Mouse (Mus musculus) regulatory T cell (primary cell): ENCODE data around the gene Eif4e.
"Not testable (repeated sequence)": the region's sequence is repeated elsewhere in the genome, so short reads cannot be mapped to it uniquely, and the experiment has no call there.

ENCODE experiments used
- in situ Hi-C: fragments of 300-600 bp; cut with MboI, MseI; formaldehyde crosslinking; loops from one replicate; pipeline ENCODE4 v1.15.1; 2025; ENCODE audit warnings: high pct_unique_total_duplicates

Eif4e gene

DNA sequence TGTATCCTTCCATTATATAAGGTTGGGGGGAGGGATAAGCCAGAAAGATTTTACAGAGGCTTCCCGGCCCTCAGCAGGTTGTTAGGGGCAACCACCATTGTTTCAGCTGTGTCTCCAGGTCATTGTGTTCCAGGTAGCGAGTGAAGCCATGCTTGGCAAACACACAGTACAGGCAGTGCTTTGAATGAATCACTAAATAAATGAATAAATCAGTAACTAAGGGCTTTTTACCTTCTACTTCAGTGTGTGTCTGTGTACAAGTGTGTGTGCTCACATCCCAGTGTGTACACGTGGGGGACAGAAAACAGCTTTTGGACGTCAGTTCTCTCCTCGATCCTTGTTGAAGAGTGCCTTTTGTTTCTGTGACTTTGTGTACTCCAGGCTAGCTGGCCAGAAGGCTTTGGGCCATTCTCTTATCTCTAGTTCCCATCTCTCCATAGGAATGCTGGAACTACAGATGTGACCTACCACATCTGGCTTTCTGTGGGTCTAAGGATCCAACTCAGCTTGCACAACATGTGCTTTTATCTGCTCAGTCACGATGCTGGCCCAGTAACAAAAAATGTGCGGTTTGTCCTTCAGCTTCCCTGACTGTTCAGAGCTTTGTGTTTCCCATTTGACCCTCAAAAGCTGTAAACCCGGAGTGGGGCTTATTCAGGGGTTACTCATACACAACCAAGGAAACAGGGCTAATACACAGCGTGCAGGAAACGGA, 10.2 kb upstream of the Eif4e start:
- in situ Hi-C loops = no loop called here

DNA sequence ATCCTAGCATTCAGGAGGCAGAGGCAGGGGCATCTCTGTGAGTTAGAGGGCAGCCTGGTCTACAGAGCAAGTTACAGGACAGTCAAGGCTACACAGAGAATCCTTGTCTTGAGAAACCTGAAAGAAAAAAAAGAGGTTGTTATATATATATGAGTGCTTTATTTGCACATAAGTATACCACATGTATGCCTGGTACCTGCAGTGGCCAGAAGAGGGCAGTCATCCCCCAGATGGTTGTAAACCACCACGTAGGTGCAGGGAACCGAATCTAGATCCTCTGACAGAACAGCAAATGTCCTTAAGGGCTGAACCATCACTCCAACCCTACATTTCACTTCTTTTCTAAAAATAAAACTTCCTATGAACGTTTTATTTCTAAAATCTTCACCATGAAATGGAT, 8.1 kb upstream of the Eif4e start:
- in situ Hi-C loops = no loop called here

DNA sequence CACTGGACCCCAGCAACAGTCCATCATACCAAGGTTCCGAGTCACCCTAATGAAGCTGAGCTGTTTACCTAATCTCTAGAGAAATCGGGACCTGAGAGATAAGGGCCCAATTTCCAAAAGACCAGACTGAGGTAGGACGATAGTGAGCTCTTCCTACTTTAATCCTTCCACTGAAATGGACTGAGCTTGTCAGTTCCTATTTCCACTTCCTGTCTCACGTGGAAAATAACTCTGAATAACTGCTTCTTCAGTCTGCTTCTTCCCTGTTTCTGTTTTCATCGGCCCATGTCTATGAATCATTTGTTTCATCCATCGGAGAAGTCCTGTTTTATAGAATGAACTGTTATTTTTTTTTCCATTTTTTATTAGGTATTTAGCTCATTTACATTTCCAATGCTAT, 6.8 kb upstream of the Eif4e start:
- in situ Hi-C loops = no loop called here

DNA sequence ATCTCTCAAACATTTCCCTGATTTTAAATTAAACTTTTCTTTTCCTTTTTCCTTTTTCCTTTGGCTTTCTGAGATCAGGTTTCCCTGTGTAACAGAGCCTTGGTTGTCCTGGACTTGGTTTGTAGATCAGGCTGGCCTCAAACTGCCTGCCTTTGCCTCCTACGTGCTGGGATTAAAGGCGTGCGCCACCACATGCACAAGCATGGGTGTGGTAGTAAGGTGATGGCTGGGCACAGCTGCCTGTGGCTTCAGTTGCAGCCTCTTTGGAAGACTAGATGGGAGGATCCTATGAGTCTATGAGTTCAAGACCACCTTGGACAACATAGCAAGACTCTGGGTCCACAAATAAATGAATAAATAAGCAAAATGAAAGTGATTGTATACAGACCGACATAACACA, 2.0 kb upstream of the Eif4e start:
- in situ Hi-C loops = loop anchor here (10.0 kb wide), 1 partner anchor 659 kb away; the partner anchor contains the start of genes Dnajb14 and H2afz

DNA sequence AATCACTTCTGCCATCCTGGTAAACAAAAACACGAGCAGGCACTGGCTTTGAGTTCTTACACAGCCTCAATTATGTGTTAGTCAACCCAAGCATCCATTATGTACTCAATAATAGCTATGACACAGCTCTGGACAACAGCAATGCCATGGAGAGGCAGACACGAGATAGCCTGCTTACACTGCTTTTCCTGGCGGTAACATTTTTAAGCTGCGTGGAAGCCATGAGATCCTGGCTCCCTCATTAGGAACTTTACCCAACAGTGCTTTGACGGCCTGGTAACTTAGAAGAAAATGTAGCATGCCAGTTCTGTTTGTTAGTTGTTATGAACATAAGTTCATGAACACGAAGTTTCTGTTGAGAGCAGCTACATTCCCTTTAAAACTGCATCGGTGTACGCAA, 485 bp upstream of the Eif4e start:
- in situ Hi-C loops = loop anchor here (5.0 to 10.0 kb wide), 3 partner anchors 38 to 661 kb away; partner anchors contain the start of genes Adh5, Dnajb14, H2afz and Metap1

DNA sequence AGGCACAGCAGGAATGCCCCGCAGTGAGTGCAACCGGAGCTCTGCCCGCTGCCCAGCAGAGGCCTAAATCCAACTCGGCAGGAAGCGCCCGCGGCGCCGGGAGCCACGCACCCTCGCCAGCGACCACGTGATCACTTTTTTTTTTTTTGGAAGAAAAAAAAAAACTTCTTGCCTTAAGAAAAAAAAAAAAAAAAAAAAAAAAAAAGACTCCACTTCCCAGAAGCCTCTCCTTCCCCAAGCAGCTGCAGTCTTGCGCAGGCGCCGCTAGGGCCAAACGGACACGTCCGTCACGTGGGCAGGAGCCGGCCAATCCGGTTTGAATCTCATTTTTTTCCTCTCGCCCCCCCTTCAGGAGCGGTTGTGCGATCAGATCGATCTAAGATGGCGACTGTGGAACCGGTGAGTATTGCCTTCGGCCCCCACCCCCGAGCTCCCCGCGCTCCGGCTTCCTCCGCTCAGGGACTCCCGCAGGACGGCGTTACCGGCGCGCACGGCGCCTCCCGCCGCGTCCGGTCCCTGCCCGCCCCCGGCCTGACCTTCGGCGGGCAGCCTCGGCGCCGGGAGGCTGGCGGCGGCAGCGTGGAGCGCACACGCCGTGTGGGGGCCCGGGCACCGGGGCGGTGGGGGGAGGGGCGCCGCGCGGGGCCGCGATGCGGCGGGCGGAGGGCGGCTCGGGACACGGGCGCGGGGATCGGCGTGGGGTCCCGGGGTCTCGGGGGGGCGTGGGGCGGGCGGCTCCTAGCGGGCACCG, 1.1 kb downstream of the Eif4e start:
- in situ Hi-C loops = loop anchor here (5.0 to 10.0 kb wide), 3 partner anchors 40 to 662 kb away; partner anchors contain the start of genes Adh5, Dnajb14, H2afz and Metap1

DNA sequence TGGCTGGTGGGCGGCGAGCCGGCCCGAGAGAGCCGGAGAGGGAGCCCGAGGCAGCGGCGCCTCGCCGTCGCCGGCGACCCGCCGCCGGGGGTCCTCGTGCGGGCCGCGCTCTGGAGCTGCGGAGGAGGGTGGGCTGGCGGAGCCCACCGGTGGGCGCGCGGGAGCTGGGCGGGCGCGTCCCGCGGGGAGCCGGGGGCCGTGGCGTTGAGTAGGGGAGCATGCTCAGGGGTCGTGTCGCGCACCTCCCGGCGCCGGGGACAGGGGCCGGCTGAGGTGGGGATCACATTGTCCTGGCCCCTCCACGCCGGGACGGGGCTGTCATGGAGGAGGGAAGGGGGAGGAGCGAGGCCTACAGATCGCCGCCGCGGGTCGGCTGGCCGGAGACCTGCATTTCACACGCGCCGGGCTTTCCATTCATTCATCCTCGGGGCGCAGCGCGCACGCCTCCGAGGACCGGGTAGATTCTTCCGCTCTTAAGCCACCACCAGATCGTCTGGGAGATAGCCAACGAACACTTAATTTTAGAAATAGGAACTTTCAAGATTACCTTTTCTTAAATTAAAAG, 1.8 kb downstream of the Eif4e start:
- in situ Hi-C loops = loop anchor here (5.0 to 10.0 kb wide), 3 partner anchors 40 to 663 kb away; partner anchors contain the start of genes Adh5, Dnajb14, H2afz and Metap1

DNA sequence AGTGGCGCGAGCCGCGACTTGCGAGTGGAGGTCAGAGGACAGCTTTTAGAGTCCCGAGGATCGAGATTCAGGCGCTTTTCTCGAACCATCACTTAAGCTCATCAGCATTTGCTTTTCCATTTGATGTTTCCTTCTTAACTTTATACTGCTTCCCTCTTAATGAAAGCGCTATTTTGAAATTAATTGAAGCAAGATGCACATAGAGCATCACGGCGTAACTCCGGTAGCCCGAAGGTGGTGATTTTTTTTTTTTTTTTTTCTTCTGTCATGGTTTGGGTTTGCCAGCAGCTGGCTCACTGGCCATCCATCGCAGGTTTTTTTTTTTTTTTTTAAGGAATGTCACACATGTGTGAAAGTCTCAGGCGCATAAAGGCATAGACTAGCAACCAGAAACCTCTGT, 2.3 kb downstream of the Eif4e start:
- in situ Hi-C loops = loop anchor here (5.0 to 10.0 kb wide), 3 partner anchors 41 to 663 kb away; partner anchors contain the start of genes Adh5, Dnajb14, H2afz and Metap1

DNA sequence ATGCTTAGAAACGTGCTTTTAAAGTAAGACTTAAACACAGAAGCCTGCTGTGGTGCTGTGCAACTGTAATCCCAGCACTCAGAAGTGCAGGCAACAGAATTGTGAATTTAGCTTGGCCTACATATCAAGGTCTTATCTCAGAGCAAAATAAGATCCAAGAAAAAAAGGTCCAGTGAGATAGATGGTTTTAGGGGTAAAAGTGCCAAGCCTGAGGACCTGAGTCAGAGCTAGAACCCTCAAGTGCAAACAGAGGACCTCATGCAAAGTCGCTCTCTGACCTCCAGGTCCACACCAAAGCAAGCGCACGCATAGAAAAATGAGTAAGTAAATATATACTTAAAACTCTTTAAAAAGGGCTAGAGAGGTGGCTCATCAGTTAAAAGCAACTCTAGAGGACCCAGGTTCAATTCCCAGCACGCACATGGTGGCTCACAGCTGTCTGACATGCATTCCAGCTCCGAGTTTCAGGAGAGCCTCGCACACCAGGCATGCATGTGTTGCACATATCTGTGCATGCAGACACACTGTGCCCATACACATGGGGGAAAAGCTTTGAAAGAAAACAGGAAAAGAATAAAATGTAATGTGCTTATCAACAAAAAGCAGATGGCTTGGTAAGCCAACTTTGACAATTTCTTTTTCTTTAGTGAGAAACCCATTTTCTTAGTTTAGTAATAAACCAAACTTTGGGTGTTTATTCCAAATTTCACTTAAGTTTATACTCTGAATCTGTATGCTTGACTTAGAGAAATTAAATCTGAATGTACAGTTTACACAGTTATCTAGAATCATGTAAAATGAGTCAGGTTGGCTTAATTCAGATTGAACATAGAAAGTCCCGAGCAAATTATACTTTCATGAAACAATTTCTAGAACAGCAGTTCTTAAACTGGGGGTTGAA, 4.8 kb downstream of the Eif4e start:
- in situ Hi-C loops = no loop called here

DNA sequence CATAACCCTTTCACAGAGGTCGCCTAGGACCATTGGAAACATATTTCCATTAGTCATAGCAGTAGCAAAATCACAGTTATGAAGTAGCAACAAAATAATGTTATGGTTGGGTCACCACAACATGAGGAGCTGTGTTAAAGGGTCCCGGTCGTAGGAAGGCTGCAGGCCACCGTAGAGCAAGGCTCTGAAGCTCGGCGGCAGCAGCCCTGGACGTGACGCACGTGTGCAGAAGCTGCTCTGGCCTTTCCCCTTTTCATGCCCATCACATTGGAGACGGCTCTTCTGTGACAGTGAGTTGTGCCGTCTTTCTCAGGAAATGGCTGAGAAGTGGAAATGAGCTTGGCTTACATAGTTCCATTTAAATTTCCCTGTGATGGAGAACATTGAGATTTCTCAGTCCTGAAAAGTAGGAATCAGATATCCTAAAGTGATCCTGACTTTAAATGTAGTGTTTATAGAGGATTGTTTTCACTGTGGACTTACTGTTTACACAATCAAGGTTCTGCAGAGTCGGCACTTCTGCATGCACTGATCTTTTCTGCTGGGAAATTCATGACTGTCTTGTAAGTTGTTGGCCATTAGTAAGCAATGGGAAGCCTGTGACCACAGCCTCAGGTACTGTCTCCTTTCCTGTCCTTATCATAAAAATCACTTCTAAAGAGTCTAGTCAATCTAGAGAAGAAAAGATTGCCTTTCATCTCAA, 5.7 kb downstream of the Eif4e start:
- in situ Hi-C loops = no loop called here

DNA sequence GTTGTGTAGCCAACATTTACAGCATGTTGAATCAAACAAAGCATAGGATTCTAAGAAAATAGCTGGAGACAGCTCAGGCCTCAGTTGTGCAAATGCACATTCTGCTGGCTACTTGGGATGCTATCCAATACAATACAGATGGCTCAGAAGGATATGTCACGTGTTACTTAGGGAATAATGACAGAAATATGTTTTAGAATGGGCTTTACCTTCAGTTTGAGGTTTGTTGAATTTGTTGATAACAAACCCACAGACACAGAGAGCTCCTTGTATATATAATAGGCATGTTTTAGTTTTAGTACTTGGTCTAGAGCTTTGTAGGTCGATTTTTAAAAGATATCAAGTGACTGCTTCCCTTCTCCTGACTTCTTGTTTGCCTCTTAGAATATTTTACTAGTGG, 6.8 kb downstream of the Eif4e start:
- in situ Hi-C loops = no loop called here

DNA sequence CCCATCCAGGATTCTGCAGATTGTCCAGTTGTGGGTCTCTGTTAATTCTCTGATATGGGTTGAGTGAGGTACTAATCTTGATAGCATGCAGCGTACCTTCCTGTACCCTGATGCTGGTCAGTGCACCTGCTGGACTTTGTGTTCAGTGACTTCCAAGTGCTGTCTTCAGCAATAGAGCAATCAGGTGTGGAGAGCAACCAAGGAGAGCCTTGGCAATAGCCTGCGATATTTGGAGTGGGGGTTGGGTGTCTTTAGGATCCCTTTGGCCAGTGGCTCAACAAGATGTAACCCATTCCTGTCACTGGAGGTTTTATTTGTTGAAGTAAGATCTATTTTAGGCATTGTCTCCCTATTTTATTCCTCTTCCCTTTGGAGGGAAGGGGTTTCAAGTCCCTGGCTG, 10.1 kb downstream of the Eif4e start:
- in situ Hi-C loops = no loop called here

DNA sequence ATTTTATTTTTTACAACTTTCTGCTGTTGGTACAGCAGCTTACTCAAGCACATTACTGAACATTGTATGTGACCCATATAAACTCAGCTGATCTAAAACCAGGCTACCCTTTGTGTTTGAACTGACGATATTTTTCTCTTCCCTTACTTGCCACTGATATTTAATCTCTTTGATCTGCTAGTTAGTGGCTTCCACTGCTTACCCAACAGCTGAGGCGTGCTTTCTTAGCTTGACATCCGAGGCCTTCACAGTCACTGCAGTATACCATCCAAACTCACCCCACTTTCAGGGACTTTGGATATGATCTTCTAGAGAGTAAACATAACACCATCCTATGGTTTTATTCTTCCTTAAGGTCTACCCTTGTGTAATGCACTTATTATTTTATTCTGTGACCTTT, 16.6 kb downstream of the Eif4e start:
- in situ Hi-C loops = no loop called here

DNA sequence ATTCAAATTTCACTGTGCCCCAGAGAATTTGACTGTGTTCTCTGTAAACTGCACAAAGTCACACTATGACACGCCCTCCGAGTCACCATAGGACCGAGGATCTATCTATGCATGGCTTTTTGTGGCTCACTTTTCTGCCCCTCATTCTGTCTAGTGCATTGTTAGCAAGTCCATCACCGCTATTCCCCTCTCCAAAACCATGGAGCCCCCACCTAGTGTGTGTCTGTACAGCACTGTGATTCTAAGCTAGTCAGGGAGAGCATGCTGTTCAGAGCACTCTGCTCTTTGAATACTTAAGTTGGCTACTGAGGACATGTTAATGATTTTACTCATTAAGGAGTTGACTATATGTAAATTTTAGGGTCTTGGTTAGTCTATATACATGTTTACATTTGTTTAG, 18.1 kb downstream of the Eif4e start:
- in situ Hi-C loops = no loop called here

DNA sequence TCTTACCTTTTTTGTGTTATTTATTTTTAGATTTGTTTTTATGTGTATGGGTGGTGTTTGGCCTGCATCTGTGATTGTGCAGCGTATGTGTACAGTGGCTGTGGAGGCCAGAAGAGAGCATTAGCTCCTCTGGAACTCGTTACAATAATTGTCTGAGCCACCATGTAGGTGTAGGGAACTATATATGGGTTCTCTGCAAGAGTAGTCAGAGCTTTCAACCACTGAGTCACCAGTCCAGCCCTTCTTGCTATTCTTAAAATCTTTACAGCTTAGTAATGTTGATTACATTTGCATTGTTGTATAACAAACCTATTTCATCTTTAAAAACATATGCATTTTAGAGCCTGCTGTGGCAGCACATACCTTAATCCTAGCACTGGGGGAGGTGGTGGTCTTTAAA, 20.7 kb downstream of the Eif4e start:
- in situ Hi-C loops = no loop called here

DNA sequence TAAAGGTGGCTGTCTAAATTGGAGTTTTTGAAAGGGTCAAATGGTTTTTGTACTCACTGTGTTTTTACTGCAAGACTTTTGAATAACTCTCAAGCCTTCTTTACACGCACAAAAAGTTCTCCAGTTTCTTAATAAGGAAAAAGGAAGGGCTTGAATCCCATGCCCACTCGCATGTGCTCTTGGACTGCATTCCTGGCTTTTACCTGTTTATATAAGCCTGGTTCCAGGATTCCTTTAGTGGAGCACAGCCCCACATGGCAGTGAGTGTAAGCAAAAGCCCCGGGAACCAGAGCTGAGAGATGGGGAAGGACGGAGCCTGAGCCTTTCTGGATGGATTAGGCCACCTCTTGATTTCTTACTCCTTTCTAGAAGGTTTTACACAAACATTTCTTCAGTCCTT, 23.1 kb downstream of the Eif4e start:
- in situ Hi-C loops = no loop called here

DNA sequence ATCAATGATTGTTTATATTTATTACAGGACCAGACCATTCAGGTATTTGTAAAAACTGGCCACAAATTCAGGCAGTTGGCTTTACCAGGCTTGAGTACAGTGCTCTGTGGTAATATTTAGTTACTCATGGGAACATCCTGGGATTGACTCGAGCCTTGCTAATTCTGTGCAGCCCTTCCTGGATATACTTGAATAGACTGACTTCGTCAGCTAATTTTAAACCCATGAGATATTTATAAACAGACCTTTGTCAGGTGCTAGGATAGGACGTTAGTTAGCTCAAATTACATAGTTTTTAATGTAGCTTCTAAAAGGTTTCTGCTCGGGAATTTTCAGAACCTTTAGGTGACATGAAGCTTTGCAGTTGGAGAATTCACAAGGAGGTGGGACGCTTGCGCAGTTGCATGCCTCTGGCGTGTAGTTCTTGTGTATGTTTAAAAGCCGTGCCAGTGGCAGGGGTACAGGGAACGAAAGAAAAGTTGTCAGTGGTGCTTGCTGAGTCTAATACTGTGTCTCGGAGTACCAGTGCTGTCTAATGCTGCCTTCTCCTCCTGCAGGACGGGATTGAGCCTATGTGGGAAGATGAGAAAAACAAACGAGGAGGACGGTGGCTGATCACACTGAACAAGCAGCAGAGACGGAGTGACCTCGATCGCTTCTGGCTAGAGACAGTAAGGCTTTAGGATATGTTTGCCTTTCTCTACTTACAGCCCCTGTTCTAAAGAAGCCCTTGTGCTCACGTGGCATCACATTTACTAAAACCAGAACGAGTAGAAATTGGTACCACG, 24.6 kb downstream of the Eif4e start:
- in situ Hi-C loops = no loop called here

DNA sequence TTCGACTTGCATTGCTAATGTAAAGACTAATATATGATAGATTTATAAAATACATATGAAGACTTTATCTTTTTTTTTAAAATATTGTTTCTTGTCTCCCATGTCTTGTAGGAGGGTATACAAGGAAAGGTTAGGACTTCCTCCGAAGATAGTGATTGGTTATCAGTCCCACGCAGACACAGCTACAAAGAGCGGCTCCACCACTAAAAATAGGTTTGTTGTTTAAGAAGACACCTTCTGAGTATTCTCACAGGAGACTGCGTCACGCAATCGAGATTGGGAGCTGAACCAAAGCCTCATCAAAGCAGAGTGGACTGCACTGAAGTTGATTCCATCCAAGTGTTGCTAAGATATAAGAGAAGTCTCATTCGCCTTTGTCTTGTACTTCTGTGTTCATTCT, 29.3 kb downstream of the Eif4e start:
- in situ Hi-C loops = not testable (repeated sequence)

DNA sequence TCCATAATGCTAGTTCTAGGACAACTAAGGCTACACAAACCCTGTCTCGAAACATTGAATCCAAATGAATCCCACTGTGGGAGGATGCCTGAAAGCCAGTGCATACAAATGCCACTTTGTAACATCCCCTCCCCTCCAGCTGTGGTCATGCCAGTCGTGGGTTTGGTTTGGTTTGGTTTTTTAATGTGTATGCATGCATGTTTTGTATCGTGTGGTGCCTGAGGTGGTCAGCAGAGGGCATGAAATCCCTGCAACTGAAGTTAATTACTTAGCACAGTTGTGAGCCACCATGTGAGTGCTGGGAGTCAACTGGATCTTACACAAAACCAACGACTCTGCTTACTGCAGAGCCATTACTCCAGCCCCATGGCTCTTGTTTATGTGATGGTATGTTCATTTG, 32.5 kb downstream of the Eif4e start:
- in situ Hi-C loops = no loop called here

DNA sequence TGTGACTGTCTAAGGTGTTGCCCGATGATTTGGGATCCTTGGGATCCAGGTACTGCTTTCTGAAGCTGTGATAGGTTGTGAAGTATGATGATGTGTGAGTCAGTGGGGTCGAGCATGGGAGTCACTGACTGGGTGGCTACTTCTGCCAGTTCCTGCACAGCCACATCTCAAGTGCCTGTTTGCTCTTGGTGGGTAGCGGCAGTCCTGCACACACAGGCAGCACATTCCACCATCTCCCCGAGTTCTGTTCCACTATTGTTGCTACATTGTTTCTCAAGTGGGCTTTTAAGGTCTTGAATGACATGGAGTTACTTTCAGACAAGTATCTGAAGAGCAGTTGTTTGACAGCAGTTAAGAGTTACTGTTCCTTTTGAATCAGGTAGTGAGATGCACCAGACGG, 34.3 kb downstream of the Eif4e start:
- in situ Hi-C loops = no loop called here
